Mouse (Mus musculus) MN1 (cell line): ENCODE results near the gene Kbtbd12.
A peak's percentile ranks its signal among the peaks of the same experiment; 100 is the strongest.

Experiments
- DNase-seq: peaks from one replicate; pipeline ENCODE4 v3.0.0-alpha.2; 2016; ENCODE audit warnings: low spot score

Gene Kbtbd12

DNA sequence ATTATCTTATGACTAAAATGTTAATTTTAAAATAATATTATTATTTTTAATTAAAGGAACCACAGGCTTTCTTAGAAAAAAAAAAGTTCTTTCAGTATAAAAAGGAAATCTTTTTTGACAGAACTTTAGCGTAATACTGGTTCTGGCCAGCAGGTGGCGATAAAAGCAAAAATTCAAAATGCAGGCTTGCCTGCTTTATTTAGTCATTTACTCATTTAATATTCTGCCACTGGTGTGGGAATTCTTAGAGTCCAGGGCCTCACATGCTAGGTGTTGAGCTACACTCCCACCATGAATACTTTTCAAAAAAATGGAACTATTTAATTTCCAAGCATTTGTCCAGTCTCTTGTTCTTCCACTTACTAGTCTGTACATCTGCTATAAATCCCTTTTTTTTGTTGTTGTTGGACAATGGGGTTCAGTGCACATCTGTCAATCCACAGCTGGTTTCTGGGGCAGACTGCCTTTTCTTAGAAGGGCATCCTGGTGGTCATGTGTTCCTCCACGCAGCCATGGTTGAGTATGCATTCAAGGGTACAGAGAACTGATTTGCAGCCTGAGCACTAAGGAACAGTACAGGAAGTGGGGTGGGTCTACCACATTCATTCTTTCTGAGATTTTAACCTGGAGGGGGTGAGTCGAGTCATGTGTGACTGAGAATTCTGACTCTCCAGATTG lies 88.5 kb downstream of the Kbtbd12 start:
- peak; percentile 72 for DNase-seq

DNA sequence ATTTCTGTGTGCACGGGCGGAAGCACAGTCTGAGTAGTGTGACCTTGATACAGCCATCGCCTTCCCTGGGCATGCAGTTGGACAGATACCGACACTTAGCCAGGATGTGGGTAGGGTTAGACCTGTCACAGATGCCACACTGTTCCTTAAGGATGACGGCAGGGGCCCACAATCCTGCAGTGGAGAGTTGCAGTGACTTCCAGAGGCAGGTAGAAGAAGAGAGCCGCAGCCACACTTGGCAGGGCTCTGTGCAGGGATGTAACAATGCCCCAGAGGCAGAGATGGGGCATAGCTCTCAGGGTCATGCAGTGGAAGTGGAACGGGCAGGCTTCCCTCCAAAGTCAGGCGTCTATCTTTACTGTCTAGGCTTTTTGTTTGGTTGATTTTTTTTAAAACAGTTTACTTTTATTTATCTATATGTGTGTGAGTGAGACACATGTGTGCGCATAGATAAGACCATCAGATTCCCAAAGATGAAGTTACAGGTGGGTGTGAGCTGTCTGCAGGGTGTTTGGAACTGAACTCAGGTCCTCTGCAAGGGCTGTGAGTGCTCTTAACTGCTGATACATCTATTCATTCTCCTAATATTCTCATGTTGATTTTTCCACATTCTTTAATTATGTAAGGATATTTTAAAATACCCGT lies 89.2 kb downstream of the Kbtbd12 start:
- no peak for DNase-seq

- no peak for DNase-seq
These were observed 92.4 kb downstream of the Kbtbd12 start for GRCm38 (mm10) chr6:88545397-88545790.

GRCm38 (mm10) chr6:88544644-88545396 lies 92.9 kb downstream of the Kbtbd12 start:
- DNase-seq = peak; percentile 35

- no peak for DNase-seq
These were observed 93.5 kb downstream of the Kbtbd12 start for GRCm38 (mm10) chr6:88544241-88544640.

- no peak for DNase-seq
These were observed 97.5 kb downstream of the Kbtbd12 start for GRCm38 (mm10) chr6:88540093-88540755.

DNA sequence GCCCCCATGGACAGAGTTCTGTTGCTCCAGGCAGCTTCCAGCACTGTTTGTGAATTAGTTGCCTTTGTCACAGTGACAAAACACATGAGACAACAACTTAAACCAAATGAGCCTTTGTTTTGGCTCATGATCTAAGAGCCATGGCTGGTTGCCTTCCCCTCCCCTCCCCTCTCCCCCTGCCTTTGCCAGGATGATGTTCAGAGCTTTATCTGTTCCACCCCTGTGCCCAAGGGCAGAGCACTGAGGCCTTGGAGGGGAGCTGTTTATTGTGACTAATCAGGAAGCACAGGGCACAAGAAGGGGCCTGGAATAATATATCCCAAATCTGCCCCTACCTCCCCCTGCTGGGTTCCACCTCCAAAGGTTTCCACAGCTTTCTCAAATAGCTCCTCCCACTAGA lies 107.4 kb downstream of the Kbtbd12 start:
- DNase-seq = no peak

GRCm38 (mm10) chr6:88524056-88524455 lies 113.7 kb downstream of the Kbtbd12 start:
- DNase-seq = no peak

- DNase-seq = no peak
These were observed 114.3 kb downstream of the Kbtbd12 start for GRCm38 (mm10) chr6:88523451-88523850.

- DNase-seq = no peak
These were observed 114.7 kb downstream of the Kbtbd12 start for GRCm38 (mm10) chr6:88523043-88523442.

GRCm38 (mm10) chr6:88522606-88523005 lies 115.1 kb downstream of the Kbtbd12 start:
- DNase-seq = no peak

DNA sequence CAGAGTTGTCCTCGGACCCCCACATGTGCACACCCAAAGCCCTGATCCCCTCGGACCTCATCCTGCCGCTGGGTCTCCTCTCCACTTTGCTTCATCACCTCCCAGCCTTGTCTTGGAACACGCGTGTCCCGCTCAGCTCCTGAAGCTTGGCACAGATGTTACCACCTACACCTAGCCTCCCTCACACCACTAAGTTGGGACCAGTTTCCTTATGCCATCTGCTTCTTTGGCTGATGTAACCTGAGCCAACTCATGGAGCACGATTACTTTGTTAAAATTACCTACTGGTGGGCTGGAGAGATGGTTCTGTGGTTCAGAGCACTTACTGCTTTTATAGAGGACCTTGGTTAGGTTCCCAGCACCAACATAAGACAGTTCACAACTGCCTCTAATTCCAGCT lies 115.9 kb downstream of the Kbtbd12 start:
- no peak for DNase-seq

DNA sequence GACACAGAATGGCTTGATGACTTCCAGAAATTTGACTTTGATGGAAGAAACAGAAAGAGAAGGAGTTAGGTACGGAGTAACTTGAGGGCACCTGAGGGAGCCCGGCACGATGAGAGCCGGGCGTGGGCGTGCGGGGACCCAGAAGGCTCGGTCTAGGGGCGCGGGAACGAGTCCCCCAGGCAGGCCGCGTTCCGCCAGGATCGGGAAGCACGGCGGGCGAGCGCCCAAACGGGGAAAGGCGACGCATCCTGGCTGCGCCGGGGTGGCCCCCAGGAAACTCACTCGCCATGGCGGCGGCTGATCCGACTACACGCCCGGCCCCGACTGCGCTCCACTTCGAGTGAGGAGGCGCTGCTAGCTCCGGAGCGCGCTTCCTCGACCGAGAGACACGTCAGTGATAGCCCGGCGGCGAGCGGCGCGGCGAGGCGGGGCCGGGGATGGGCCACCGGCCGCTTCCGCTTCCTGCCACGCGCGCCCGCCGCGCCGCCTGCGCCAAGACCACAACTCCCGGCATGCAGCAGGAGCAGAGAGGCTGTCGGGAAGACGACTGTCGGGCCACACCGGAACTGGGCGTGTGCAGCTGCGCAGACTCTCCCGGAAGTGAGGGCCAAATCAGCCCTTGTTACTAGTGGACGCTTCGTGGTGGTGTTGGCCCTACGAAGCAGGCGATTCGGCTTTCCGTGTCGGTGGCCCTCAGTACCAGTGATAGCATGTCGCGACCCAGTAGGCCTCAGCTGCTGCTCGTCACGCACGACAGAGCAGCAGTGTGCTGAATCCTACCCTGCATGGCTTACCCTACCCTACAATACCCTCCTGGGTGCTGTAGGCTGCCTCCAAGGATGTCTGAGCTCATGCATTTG lies 119.1 kb downstream of the Kbtbd12 start, which contains the start of gene Sec61a1:
Sec61a1 (minus strand) TSS at position 502 of the 860 bp plus-strand sequence.
- peak; percentile 97 for DNase-seq

DNA sequence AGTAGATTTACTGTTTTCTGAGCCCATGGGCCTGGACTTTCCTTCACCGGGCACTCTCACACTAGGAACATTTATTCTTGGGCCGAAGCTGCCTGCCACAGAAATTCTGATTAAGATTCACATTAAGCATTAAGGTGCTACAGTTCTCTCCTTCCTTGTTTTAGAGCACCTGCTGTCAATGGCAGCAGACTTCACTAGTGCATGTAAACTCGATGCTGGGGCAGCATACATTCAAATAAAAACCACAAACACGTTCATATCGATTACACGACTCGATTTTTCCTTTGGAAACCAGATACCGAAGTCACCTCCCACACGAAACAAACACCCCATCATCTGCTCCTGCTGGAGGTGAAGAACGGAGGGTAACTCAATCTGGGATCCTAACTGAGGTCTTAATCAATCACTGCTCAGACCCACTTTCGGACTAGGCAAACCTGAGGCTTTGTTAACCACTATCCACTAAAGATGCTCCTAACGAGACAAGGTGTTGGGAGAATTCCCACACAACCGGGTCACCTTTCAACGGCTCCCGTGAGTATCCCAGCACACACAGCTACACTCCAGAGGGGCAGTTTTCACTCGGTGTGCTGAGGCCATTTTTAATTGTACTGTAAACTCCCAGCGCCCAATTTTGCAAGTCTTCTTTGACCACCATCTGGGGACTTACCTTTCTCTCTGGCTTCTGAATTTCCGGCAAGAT lies 119.9 kb downstream of the Kbtbd12 start:
- DNase-seq = peak; percentile 35

DNA sequence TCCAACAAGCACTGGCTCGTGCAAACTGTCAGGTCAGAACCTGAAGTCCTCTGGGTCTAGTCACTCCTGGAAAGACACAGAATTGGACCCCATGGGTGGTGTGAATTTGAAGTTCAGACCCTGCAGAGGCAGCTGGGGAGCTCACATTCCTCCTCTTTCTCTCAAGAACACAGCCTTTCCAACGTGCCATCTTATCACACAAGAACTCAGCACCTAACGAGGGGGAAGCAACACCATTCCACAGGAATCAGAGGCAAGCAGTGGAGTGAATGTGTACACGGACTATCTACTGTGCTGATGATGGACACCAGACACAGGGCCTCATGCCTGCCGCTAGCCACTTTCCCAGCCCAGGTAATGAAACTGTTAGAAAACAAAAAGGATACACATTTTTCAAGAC lies 121.1 kb downstream of the Kbtbd12 start:
- DNase-seq = no peak

DNA sequence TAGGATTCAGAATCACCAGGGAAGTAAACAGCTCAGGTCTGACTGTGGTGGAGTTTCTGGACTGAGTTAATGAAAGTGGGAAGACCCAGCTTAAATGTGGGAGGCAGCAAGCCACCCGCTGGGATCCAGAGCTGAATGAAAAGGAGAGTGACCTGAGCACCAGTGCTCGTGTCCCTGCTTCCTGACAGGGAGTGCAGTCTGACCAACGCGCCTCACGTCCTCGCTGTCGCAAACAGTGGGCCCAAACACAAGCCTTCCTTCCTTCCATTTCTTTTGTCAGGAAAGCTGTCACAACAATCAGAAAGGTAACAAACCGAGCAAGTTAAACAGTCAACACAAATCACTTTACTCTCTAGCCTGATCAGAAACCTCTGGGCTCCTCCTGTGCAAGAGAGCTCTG lies 121.8 kb downstream of the Kbtbd12 start:
- no peak for DNase-seq

DNA sequence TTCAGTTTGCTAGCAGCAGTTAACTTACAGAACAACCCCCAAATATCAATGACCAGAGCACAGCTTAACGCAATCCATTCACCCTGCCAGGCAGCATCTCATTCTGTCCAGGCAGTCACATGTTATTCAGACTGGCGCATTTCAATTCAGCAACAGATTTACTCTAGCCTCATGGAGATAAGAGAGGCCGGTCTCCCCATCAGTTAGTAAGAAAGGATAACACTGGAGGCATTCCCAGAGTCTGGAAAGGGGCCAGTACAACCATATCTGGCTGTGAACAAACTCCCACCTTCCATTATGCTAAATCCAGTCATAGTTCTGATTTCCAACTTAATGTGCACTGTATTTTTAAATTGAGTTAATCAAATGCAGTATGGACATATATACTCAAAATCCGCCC lies 123.2 kb downstream of the Kbtbd12 start:
- no peak for DNase-seq

GRCm38 (mm10) chr6:88513984-88514383 lies 123.8 kb downstream of the Kbtbd12 start:
- no peak for DNase-seq

GRCm38 (mm10) chr6:88503044-88503443 lies 134.7 kb downstream of the Kbtbd12 start:
- DNase-seq = no peak

DNA sequence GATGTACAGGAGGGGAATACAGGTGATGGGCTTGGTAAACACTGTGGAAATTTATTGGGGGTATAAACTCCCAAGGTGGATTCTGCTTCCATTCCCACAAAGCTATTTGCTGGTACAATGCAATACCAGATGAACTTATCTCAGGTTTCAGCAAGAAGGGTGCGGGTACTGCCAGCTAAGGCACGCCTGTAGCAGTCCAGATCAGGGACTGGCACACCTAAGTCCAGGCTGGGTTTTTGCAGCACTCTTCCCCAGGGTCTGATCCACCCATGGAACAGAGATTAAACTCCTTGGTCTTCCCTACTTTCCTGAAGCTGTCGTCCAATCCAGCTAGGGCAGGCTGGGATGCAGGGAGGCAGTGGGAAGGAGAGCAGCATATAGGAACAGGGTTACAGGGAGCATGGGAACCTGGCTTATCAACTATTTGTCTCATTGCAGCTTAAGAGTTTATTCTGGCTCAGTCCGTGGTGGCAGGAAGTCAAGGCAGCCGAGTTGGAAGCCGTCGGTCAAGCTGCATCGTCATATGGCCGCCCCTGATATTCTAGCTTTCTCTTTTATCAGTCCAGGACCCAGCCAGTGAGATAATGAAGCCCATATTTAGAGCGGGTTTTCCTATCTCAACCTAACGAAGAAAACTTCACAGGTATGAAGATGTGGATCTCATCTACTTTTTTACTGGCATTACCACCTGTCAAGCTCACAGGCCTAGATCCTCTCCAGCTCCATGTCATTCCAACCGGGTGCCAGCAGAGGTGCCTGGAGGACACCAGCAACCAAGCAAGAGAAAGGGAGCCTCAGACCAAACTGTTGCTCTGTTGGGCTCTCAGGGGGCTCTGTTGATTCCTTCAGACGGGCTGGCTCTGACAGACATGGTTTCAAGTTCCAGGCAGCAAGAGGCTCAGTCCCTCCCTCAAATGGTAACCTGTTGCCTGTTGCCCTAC lies 135.4 kb downstream of the Kbtbd12 start:
- DNase-seq = no peak
